Mouse (Mus musculus): ENCODE measurements at regions not wholly inside any gene's neighbourhood (a gene's known extent, or its start where the extent isn't known, plus 50 kb on each side); places are given as distances from the start of the nearest gene placed in this dataset.

DNA sequence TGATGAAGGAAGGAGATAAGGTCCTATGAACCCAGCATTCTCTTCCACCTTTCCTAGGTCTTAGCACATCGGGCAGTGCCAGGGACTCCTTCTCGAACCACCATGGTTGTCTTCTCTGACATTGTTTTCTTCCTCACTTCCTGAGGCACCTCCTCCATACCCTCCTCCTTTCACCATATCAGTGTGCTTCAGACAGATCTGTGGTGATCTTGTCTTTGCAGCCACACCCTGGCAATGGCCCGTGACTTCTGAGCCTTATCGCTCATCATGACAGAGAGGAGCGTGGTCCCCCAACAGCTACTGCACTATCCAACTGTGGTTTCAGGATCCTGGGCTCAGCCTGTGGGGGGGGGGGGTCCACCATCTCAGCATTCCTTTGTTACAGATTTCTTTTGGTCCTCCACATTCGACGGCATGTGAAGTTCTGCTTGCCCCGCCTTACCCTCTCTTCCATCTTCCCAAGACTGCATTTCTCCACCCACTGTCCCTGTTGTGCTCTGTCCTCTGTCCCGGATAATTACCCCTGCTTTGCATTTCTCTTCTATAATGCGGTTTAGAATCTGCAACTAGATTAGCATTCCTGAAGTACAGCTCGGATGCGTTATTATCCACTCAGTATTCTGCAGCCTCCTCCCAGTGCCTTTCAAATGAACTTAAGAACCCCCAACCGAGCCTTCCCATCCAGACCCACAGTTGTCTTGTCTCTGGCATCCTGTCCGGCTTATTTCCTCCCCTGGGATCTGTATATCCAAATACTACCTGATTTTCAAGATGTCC lies 67.2 kb upstream of the Ccn6 start:
- no peak for TF ChIP-seq CTCF (IDR thresholded peaks at IDR 0.05)
- no peak for TF ChIP-seq EP300 (IDR thresholded peaks at IDR 0.05; ENCODE audit: insufficient read depth, low read depth, low read length)
